Mouse (Mus musculus) lung, adult 2 months (tissue): ENCODE data around the gene Slc10a6. TPM values are rescaled to one million over a fixed set of nuclear protein-coding genes. Genes with fewer than 3 reads are reported as not detected.

Source experiments
- DNase-seq: peaks from one replicate; pipeline ENCODE4 v3.0.0; 2022
- H3K4me1 ChIP-seq: fragments of 200-500 bp; 2 replicates; pipeline ENCODE4 v1.6.1; 2011; ENCODE audit warnings: low read length; ENCODE audit not compliant: control insufficient read depth, insufficient read depth
- H3K4me3 ChIP-seq: fragments of 200-500 bp; replicated peaks from 2 replicates; pipeline ENCODE3; 2011; ENCODE audit warnings: low read depth, mild to moderate bottlenecking, control low read depth, low read length; ENCODE audit errors: extremely low read depth
- CTCF ChIP-seq: fragments of 200-500 bp; IDR thresholded peaks from 2 replicates; pipeline ENCODE4 v1.5.1; 2011; ENCODE audit warnings: mild to moderate bottlenecking, low read length, control low read depth; ENCODE audit not compliant: insufficient read depth
- POLR2A ChIP-seq: fragments of 200-500 bp; IDR thresholded peaks from 2 replicates; pipeline ENCODE4 v1.6.1; 2011; ENCODE audit warnings: low read depth, mild to moderate bottlenecking, control low read depth, low read length, borderline replicate concordance; ENCODE audit errors: extremely low read depth
- WGBS: fragments of 180-500 bp; shearing (Covaris S2); methylation state at CpG from one replicate; pipeline ENCODE4 v1.1.7; 2018; 5-methylcytosine and 5-hydroxymethylcytosine counted together
- polyA plus RNA-seq: library from polyadenylated mRNA; depleted of rRNA; stranded (reverse); fragments of >200 nt; gene quantifications from 2 replicates; pipeline ENCODE4 v1.2.3, GENCODE M21; 2012

Slc10a6 gene
- polyA plus RNA-seq, 1 experiment = 18.7 TPM

DNA sequence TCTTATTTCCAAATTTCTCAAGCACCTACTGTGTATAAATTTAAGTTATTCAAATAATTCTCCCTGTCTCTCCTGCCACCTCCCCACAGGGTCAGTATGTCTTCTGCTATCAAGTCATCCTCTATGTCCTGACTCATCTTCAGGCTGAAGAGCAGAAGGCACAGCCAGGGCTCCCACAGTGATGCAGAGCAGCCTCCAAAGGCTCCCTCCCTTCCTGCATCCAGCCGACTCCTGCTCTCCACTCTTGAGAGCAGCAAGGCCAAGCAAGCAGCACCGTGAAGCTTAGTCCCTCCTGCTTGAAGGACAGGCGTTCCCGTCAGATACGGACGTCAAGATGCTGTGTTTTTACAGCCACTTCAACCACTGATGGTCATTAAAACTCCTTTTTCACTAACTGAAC is 31.6 kb downstream of the Slc10a6 start:
- no peak for DNase-seq
- 63% methylated on average over 6 of the region's 6 CpGs for WGBS
- no peak for TF ChIP-seq CTCF
- H3K4me1 ChIP-seq = no peaks in the 10 kb centered on the region
- H3K4me3 ChIP-seq = no peak overlapping the region

DNA sequence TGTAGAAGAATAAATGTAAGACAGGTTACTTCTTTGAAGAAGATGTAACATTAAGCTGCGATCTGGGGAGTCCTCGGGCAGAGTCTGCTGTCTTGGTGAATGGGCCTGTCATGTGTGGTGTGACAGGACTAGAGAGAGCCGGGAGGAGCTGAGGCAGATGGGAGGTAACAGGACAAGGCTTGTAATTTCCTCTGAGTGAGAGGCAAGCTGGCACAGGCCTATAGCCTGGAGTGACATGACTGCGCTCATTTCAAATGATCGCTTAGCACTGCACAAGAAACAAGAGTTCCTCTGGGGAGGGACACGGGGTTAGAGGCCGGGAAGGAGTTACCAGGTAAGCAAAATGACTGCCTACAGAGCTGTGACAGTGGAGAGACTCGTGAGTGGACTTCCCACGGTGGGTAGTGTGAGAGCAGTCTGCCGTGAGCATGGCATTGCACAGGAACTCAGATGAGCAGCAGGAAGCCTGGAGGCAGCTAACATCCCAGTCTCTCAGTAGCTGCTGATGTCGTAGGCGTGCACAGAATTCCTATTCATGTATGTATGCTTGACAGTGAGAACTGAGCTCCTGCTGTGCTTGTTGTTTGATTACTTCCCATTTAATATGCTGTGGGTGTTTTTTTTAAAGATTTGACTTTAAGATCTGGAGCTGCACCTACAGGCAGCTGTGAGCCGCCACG is 32.6 kb downstream of the Slc10a6 start:
- DNase-seq = no peak
- Histone ChIP-seq H3K4me3 (no peak overlapping the region), H3K4me1 (no peaks in the 10 kb centered on the region)
- 80% methylated on average over 14 of the region's 14 CpGs for WGBS
- no peak for TF ChIP-seq CTCF
- no peak for TF ChIP-seq POLR2A

DNA sequence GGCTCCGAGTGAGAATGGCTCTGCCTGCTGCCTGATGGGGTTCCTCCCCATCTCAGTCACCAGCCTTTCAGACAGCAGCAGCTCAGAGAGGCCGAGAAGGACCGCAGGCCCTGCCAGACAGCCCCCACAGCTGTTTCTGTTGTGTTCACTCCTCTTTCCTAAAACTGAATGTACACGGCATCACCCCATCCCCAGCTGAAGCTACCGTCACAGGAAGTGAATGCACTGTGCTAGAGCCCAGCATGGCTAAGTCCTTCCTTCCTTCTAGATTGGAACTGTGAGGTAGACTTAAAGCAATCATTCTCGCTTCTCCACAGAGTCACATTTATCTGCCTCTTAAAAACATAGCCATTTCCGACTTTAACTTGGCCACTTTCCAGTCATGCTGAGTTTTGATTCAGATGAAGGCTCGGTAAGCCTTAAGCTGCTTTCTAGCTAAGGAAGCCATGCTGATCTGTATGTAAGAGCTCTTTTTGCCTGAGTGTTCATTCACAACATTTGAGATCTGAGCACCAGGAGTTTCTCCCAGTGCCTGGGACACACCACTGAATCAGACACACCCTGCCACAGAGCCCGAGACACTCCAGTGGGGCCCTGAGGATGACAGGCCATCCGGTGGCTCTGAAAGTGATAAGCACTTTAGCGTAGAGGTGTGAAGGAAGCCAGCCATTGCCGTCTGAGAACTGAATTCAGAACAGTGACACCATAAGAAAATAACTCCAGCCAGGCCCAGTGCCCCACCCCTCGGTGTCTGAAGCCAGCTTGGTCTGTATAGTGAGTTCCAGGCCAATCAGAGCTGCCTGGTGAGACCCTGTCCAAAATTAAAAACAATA is 33.6 kb downstream of the Slc10a6 start:
- no peak overlapping the region for H3K4me3 ChIP-seq
- TF ChIP-seq POLR2A (no peak), CTCF (no peak)
- H3K4me1 ChIP-seq = no peaks in the 10 kb centered on the region
- DNase-seq = no peak
- WGBS = 38% methylated on average over 13 of the region's 13 CpGs

DNA sequence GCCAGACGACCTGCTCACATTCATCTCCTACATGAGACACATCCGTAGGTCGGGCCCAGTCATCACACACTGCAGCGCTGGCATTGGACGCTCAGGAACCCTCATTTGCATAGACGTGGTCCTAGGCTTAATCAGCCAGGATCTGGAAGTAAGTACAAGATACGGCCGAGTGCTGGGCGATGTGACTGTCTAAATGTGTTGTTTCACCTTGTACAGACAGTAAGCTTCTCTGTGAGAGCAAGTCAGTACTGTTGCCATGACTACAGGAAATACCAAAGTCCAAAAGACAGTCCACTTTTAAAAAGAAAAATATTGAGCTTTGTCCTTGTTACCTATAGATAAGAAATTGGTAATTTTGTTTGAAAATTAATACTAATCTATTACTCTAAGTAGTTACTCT is 35.6 kb downstream of the Slc10a6 start:
- 82% methylated on average over 9 of the region's 9 CpGs for WGBS
- H3K4me1 ChIP-seq = no peaks in the 10 kb centered on the region
- no peak for DNase-seq
- TF ChIP-seq CTCF (no peak), POLR2A (no peak)
- H3K4me3 ChIP-seq = no peak overlapping the region

DNA sequence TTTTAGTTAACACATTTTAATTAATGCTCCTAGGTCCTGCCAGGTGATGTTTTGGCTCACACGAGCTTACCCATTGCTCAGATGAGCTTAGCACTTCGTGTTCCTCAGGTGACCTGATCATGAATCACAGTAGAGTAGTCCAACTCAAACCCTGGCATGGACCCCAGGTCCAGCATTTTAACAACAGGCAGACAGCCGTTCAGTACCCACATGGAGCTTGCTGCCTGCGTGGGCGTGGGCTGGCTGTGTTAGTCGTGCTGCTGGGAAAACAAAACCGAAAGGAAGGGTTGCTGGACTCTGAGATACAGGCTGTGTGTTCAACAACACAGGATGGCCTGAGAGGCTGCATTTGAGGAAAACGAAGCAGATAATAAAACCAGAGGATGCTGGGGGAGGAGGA is 36.5 kb downstream of the Slc10a6 start:
- TF ChIP-seq POLR2A (no peak), CTCF (no peak)
- no peak overlapping the region for H3K4me3 ChIP-seq
- DNase-seq = no peak
- H3K4me1 ChIP-seq = no peaks in the 10 kb centered on the region
- WGBS = 51% methylated on average over 8 of the region's 8 CpGs

DNA sequence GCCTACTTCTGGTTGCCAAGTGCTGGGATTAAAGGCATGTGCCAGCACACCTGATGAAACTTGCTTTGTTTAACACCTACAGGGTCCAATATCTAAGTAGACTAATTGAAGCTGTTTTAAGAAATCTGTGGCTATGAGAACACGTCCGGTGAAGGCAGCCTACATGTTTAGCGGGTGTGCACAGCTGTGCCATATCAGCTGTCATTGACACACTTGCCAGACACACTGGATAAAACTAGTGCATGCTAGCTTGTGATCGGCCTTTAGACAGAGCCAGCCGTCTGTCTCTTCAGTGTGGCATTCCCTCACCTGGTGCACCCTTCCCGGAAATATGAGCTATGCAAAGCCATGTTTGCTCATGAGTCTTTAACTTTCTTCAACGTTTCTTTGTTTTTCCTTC is 37.4 kb downstream of the Slc10a6 start:
- no peak for DNase-seq

DNA sequence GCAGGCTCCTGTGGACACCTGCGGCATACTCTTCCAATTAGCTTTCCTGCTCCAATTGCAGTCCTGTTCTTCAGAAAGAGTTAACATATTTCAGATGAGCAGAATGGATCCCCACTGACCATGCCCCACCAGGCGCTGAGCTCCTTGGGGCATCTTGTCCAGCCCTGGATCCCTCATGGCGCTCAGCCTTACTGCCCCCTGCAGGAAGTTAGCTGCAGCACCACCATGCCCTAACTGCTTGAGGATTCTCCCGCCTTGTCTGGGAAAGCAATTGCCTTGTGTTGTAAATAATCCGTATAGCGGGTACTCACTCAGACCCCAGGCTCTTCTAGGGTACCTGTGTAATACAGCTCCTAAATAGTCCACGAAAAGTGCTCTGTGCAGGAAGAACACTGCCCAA is 42.0 kb downstream of the Slc10a6 start:
- DNase-seq = no peak
- Histone ChIP-seq H3K4me1 (no peaks in the 10 kb centered on the region), H3K4me3 (no peak overlapping the region)
- TF ChIP-seq POLR2A (no peak), CTCF (peak; percentile 38)
- 85% methylated on average over 7 of the region's 7 CpGs for WGBS

More for the DNA sequence above, 37.4 kb downstream of the Slc10a6 start:
- TF ChIP-seq CTCF = no peak
- TF ChIP-seq POLR2A = no peak
- H3K4me3 ChIP-seq = no peak overlapping the region
- WGBS = 73% methylated on average over 7 of the region's 7 CpGs
- no peaks in the 10 kb centered on the region for H3K4me1 ChIP-seq

DNA sequence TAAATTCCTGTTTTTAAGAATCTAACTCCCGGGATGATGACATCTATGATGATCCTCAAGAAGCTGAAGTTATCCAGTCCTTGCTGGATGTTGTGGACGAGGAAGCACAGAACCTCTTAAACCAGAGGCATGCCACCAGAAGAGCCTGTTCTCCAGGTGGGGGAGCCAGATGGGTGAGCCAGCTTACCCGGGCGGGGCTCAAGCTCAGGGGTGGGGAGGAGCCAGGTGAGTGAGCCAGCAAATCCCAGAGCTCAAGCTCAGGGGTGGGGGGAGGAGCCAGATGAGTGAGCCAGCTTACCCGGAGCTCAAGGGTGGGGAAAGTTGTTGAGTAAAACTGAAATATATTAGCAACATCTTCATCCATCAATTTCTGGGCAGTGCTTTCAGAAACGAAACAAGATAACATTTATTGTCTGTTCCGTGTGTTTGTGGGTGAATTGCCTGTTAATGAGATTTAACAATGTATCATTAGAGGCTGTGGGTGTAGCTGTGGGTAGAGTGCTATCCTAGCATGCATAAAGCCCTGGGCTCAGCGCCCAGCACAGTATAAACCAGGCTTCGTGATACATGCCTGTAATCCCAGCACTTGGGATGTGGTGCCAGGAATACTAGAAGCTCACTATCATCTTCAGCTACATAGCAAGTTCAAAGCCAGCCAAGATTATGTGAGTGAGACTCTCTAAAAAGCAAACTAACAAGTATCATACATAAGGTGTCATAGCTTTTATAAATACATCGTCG is 49.4 kb downstream of the Slc10a6 start:
- DNase-seq = no peak
- H3K4me3 ChIP-seq = no peak overlapping the region
- H3K4me1 ChIP-seq = no peaks in the 10 kb centered on the region
- 57% methylated on average over 11 of the region's 11 CpGs for WGBS
- no peak for TF ChIP-seq POLR2A
- TF ChIP-seq CTCF = no peak

DNA sequence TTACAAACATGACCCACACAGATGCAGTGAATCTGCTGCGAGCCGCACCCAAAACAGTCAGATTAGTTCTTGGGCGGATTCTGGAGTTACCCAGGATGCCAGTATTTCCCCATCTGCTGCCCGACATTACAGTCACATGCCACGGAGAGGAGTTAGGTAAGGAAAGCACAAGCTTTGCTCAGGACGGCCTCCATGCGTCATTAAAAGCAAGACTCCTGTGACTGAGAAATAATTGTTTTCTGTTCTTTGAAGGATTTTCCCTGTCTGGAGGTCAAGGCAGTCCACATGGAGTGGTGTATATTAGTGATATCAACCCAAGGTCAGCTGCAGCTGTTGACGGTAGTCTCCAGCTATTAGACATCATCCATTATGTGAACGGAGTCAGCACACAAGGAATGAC is 59.8 kb downstream of the Slc10a6 start:
- 82% methylated on average over 9 of the region's 9 CpGs for WGBS
- DNase-seq = no peak
- TF ChIP-seq POLR2A (no peak), CTCF (no peak)
- Histone ChIP-seq H3K4me1 (no peaks in the 10 kb centered on the region), H3K4me3 (no peak overlapping the region)
